Mouse (Mus musculus) thymus, postnatal 4 days (tissue): ENCODE data around the gene 4930512M02Rik.
"Not testable (repeated sequence)": the region's sequence is repeated elsewhere in the genome, so short reads cannot be mapped to it uniquely, and the experiment has no call there.

Source experiments
- DNase-seq: peaks from one replicate; pipeline ENCODE4 v3.0.0; 2021

Gene 4930512M02Rik

DNA sequence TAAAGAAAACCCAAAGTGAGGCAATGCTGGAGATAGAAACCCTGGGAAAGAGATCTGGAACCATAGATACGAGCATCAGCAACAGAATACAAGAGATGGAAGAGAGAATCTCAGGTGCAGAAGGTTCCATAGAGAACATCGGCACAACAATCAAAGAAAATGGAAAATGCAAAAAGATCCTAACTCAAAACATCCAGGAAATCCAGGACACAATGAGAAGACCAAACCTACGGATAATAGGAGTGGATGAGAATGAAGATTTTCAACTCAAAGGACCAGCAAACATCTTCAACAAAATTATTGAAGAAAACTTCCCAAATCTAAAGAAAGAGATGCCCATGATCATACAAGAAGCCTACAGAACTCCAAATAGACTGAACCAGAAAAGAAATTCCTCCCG lies at the start of gene 4930512M02Rik:
Gene 4930512M02Rik, minus strand, starts transcription at position 101 of the 400 bp plus-strand sequence.
- DNase-seq: not testable (repeated sequence)

DNA sequence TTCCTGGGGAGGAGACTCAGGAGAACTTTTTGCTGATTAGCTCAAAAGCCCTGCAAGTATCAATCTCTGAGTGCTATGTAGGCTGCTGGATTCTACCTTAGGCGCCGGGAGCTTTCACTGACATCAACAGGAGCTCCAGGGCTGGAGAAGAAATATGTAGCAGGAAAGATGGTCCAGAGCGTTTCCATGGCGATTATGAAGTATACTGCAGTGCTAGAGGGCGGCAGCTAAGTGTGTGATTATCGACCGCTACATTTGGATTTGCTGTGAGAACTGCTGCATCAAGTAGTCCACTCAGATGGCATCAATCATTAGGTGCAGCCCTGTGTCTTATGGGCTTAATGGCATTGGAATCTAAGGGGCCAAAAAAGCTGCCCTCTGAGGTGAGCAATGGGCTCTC lies 49.5 kb upstream of the 4930512M02Rik start:
- no peak for DNase-seq

DNA sequence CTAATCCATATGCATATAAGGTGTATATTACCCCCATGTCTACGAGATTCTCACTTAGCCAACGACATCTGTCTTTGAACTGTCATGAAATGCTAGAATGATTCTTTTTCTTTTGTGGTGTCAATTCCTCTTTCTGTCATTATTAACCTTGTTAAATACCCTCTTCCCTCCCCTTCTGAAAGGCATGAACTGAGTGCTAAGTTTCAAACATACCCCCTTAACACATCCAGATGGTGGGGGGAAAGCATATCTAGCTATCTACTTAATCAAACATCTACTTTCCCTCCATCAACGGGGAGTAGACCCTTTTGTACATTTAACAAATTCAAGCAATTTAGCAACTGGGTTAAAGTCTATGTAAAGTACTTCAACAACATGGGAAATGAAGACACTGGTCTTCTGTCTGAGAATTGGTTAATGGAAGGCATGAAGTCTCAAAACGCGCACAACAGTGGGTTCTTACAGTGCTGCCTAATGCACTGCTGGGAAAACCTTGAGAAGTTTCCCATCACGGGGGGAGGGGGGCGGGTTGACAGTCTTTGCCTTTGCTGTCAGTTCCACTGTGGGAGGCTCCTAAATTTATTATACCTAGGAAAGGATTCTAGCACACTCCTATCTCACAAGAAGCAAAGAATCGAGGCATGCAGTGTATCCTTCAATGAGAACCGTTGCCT lies 48.6 kb upstream of the 4930512M02Rik start:
- no peak for DNase-seq

DNA sequence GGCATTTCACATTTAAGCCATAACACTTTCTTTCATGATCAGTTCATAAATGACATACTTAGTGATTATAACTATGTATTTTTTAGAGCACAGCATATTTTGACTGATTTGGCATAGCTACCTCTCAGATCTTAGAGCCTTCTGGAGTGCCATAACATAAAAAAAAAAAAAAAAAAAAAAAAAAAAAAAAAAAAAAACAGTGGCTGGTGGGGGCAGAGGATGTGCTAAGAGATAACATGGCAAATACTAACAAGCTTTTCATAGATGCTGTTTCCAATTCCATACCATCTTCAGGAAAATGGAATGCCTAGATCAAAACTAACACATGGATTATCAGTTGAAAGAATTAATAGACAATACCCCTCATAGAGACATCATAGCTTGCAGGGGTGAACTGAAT lies 47.4 kb upstream of the 4930512M02Rik start:
- no peak for DNase-seq

DNA sequence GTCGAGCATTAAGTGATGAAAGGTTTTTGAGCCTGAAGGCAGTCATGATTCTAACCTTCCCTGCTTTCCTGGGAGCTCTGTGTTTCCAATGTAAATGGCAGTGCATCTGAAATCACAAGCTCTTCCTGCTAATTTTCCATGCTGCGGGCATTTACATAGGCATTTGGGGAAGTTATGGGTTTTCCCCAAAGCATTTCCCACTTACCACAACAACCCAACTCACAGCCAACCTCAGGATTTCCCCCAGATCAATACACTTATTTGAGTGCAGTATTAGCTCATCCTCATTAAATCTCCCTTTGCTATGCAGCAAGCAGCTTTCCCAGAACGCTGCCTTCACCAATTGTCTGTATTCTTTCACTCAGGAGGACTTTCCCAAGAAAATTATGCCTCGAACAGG lies 45.3 kb upstream of the 4930512M02Rik start:
- no peak for DNase-seq

DNA sequence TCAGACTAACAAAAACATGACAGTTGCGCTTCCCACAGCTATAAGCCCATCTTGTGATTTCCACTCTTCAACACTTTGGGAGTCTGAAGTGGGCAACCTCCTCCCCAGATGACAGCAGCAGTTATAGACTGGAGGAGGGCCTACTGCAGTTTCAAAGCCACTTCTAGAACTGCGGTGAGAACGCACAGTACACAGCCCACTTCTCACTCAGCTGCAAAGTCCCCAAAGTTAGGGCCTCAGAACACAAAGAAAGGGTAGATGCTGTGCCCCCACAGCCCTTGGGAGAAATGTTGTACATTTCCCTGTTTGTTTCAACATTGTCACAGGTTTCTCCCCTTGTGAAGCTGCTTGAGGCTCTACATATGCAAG lies 40.3 kb upstream of the 4930512M02Rik start:
- peak; percentile 63 for DNase-seq

DNA sequence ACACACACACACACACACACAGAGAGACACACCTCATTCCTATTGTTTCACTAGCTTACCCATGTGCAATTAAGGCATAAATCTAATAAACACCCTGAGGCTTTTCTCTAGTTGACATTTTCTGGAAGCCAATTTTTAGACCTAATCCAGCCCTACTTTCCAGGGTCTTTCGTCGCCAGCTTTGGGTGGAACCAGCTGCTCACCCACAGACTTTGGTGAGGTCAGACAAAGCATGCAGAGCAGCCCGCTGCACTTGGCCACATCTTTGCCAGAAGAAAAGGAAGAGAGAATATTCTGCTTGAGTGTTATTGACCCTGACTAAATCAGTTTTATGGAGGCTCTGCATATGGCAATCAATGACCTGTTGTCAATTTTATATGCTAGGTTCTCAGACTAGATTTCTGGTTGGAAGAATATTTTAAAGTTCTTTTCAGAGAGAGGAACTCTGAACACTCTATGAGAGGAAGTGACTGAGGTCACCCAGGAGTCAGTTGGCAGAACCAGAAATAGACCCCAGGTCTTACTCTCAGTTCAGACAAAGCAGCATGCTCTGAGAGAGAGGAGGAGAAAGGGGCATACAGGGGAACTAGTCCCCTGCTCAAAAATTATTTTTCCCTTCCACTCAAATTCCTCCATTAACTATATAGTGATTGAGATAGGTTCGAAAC lies 39.8 kb upstream of the 4930512M02Rik start:
- DNase-seq: no peak

DNA sequence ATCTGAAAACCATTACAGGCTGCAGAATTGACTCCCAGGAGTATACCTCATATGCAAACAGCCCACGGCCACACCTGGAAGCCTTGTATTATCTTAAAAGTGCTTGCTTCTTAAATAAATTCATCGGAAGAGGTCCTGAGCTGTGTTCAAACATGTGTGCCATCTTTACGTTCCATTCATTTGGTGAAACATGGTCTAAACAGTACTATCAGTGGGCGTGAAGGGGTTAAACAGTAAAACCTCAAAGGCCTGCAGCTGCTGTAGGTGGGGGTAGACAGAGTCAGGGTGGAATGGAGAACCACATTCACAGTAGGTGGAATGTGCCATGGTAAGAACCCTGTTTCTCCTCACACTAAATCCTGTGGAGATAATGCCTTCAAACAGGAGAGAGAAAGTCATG lies 33.0 kb upstream of the 4930512M02Rik start:
- DNase-seq: no peak

DNA sequence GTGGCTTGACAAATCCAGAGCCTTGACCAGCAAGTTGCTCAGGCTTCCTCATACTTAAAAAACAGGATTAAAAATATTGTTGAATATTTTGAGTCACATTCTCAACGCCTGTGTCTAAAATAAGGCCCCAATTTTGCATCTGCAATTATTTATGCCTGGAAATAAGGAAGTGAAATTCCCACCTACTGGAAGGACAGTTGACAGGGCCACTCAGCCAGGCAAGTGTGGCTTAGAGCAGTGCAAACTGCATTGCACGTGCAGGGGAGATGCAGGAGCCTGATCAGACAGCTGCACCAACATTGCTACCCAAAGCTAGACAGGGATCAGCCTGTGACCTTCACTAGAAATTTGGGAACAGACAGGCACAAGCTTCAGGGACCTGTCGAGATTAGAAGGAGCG lies 31.2 kb upstream of the 4930512M02Rik start:
- DNase-seq: no peak

DNA sequence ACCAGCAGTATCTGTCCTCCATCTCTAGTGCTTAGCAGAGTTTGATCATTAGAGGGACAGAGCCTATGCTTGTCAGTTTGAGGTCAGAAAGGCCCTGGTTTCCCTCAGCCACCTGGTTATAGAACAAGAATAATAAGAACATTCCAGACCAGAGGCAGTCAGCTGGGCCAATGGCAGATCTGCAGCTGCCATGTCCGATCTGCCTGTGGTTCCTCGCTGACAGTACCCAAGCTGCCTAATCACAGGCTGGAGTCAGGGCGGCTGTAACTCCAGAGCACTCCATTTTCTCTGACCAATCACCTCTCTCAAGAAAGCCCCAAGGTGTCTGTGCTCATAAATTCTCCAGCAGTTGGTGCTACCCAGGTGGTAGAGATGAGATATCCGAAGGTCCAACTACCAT lies 30.0 kb upstream of the 4930512M02Rik start:
- no peak for DNase-seq

DNA sequence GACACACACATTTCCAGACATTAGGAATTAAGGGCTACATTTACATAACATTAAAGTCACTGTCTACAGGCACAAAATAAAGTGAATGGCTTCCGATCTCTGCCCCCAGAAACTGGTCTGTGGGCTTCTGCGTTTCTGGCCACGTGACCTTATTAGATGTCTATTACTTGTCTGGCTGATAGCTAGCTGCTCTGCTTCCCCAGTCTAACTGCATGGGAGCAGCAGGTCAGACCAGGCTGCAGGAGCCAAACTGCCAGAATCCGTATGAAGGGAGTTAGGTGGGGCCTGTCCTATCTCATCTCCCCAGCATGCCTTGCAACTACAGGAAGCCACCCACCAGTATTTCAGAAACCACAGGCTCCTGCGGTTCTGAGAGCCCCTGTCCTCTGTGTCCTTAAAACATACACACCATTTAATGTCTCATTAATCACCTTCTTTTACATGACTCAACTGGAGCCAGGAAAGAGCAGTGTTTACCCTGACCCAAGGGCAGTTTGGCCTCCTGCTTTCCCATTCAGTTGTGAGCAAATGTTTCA lies 29.4 kb upstream of the 4930512M02Rik start:
- peak; percentile 68 for DNase-seq

DNA sequence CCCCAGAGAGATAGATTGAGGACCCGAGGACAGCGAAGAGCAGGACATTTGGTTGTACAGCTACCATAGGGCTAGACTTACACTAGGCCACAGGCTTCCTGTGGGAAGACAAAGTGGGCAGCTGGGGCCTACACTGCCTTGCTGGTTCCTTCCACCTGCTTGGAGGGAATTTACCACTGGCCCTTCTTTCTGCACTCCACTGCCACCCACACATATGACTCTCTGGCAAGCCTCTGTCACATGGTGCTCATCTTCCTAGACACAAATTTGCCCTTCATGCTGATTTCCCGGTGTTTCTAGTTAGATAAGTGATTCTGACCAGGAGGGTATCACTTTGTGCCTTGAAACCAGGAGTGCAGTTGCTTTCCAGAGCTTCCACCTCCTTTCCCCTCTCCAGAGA lies 28.8 kb upstream of the 4930512M02Rik start:
- peak; percentile 49 for DNase-seq

DNA sequence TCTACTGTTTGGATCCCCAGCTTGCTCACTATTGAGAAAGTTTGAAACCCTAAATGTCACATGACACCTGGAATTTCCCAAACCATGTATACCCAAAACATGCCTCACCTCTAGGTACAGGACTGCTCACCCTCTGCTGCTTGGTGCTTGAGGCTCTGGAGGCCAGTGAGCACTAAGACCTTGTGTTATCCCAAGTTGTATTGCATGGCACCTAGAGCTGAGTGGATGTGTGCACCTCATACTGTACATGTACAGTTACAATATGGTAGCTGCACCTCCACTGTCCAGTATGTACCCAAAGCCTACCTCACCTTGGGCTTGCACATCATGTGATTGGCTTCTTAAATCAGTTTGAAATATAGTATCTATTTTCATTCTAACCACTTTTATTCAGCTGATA lies 16.7 kb upstream of the 4930512M02Rik start:
- no peak for DNase-seq

DNA sequence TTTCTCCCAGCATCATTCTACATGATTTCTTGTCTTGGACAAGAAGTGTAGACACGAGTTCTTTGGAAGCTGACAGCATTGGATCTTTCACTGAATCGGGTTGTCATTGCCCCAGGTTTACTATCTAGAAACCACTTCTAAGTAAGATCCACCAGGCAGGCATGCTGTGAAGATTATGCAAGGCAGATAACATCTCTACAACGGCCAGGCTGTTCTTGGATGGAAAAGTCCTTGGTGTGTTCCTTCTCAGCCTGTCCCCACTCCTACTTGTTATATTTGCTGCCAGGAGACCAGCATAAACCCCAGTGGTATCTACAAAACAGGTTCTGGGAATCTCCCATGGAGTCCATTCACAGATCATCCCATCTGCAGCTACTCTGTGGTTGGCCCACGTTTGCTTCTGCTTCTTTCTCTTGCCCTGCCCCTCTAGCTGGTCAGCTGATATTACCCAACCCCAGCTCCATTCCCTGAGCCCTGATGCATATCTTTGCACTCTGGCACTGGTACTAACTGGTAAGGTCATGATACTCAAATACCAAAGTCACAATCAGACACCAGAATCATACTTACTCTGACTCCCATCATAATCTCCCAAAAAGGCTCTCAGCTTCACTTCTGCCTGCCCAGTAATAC lies 3.4 kb downstream of the 4930512M02Rik start:
- no peak for DNase-seq

DNA sequence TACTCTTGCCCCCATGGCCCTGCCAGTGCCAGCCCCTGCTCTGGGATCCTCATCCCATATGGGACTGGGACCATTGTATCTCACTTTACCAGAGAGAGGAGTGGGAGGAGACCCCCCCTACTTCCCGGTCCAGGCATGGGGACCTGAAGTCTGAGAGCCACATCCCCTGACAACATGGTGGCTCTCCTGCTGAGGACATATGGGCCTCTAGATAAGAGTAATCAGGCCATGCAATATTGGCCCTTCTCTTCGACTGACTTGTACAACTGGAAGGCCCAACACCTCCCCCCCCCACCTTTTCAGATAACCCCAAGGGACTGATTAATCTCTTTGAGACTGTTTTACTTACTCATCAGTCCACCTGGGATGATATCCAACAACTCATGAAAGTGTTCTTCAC lies 18.4 kb downstream of the 4930512M02Rik start:
- DNase-seq: no peak

DNA sequence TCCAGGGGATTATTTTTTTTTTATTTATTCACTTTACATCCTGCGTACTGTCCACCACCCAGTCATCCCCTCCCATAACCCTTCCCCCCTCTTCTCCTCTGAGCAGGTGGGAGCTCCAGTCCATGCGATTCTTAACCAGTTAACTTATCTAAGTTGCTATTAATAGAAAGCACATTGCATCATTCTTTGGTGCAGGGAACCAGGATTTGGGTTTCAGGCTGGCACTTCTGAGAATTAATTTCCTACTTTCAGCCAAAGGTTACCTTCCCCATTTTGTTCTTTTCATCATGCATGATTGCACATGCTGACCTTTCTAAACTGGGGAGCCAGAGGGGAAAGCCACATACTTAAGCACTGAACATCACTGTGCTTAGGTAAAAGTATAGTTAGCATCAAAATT lies 40.3 kb downstream of the 4930512M02Rik start:
- no peak for DNase-seq

DNA sequence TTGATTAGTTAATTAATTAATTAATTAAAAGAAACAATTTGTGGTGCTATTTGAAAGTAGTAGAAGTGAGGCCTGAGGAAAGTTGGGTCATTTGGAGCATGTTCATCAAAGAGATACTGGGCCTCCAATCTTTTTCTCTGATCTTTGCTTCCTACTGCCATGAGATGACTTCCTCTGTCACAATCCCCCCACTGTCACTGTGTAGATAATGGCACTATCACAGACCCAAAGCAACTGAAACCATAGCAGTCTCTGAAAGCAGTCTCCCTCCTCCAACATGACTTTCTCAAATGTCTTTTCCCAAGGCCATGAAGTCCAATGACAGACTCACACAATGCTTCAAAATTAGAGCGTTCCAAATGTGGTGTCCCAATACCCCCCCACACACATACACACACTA lies 41.2 kb downstream of the 4930512M02Rik start:
- no peak for DNase-seq

DNA sequence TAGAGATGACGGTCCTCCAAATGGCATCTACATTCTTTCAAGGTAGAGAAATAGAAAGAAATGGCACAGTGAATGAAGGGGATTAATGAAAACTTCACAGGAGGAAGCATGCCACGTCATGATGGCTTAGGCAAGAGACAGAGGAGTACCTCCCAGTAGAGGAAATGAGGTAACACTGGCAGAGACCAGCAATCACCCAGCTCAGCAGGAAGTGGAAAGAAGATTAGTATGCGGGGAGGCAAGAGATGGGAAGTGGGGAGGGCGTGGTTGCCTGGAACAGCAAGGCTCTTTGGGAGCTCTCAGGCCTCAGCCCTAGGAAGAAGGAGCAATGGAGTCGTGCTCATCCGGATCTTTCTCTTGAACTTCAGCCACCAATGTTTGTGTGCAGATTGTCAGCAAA lies 53.9 kb downstream of the 4930512M02Rik start:
- peak; percentile 55 for DNase-seq

DNA sequence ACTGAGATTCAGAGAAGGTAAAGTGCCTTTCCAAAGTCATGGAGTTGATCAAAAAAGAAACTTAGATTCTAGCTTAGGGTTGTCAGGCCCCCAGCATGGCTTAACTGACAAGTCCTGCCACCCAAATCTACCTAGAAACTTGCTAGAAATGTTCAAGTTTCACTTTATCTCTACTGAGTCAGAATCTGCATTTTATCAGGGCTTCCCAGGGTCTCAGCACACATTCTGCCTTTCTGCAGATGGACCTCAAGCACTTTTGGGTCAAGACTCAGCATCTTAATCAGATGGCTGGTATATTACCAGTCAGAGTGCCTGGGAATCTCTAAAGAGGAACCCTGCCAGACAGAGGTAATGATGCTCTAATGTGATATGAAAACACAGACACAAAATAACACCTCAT lies 56.9 kb downstream of the 4930512M02Rik start:
- DNase-seq: no peak

DNA sequence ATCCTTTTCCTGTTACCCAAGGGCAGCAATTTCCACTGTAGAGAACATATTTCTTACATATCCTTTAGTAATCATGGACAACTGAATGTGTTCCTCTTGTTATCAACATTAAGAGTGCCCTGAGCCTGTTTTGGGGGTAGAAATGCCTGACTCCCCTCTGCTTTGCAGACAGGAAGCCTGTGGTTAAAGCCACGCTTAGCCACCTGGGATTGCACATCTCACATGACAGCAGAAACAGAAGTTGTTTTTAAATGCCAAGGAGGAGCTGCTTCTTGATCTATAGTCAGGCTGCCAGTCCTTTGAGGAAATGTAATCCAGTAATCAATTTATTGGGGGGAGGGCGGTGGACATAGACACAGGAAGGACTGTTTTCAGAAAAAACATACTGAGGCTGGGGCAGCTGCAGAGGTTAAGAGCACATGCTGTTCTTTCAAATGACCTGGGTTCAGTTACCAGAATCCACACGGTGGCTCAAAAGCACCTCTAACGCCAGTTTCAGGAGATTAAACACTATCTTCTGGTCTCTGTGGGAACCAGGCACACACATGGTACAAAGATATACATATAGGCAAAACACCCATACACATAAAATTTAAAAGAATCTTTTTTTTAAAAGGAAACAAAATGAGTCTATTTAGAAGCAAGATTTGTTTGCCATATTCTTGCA lies 58.0 kb downstream of the 4930512M02Rik start:
- peak; percentile 67 for DNase-seq

DNA sequence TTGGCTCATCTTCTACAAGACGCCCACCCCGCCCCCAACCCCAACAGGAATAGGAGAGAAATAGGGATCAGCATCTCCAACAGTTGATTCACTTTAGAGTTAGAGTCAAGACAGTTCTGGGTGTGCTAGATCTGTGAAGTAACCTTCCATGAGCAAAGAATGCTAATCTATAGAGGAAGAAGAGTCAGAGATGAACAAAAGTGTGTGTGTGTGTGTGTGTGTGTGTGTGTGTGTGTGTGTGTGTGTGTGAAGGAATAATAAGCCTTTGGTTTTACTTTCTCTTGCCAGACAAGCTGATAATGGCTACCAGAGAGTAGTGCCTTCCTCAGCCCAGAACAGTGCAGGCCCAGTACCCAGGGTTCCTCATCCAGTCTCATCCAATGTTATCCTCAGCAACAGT lies 59.6 kb downstream of the 4930512M02Rik start:
- no peak for DNase-seq

DNA sequence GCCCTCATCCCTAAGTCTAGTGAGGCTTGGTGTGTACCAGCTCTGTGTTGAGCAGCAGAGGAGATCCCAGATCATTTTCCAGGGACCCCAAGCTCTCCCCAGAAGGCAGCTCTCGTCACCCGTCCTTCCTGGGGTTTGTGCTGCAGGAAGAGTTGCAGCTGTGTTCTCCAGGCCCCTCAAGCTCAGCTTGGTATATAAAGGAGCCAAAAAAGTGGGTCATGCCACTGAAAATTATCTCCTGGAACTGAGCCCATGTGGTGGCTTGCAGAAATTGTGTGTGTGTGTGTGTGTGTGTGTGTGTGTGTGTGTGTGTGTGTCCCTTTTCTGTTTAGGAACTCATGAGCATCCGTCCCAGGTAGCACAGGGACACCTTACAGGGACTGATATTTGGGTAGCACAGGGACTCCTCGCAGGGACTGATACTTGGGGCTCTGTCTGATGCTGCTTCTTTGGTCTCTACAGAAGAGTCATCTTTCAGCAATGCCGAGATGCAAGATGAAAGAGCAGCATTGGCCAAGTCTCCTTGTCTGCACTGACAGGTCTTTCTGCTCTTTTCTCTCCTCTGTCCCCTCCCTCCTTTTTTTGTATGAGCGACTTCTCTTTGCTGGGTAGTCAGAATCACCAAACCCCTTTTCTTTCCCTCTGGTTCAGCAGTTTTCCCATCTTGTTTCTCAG lies 62.4 kb downstream of the 4930512M02Rik start:
- DNase-seq: peak; percentile 62
